18 mouse cellular contexts compared by ENCODE assay signal in the genomic region with DNA sequence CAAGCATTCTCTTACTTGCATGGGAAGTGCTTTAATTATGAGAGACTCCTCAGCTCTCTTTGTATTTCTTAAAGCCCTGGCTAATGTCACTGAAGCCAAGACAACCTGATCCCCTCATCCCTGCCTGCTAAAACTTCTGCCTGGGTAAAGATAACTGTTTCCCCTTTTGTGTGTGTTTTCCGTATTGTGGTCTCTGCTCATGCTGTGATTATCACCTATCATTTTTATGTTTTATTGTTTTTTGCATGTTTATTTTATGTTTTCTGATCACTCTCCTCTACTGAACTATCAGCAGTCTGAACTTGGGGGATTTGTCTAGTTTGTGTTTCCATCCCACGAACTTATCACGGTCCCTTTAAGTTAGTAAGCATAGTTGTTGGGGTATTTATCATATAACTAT.
DNase-seq lines count a peak whose midpoint lies in the region; ATAC-seq and TF ChIP-seq lines count a peak whose summit lies in the region.
"Had no signal": no experiment of that assay in that cellular context is flagged by ENCODE, and none has a peak within 500 bp of the region (broad histone marks: within the 10 kb centered on the region; RNA-seq: fewer than 3 reads in every experiment).

No protein-coding gene starts in this region.

- no peaks in the 10 kb centered on the region for H3K27me3 ChIP-seq in MEL (ENCODE audit: control insufficient read depth in 1 of 2, insufficient read depth in 2 of 2, low read length in 2 of 2)
- H3K27me3 ChIP-seq in midbrain, embryonic 16.5 days (ENCODE audit: control insufficient read depth, insufficient read depth, low read depth, low read length), result no peaks in the 10 kb centered on the region

- WGBS in midbrain, embryonic 16.5 days, result 97% methylated on average over 3 of the region's 3 CpGs

- H3K9ac ChIP-seq in MEL (ENCODE audit: control insufficient read depth, low read depth, low read length, poor library complexity, severe bottlenecking), result no peak overlapping the region
- H3K9ac ChIP-seq in midbrain, embryonic 16.5 days (ENCODE audit: low read depth, low read length), result no peak overlapping the region

- no peak for TF ChIP-seq POLR2A in MEL (IDR thresholded peaks at IDR 0.05; ENCODE audit: control insufficient read depth in 1 of 2, insufficient read depth in 1 of 2, low read depth in 1 of 2, low read length in 2 of 2, poor library complexity in 1 of 2)

- H3K79me2 ChIP-seq in MEL (ENCODE audit: control insufficient read depth, insufficient read depth, low read length, poor library complexity), result no peaks in the 10 kb centered on the region

- no peak for ATAC-seq in midbrain, embryonic 16.5 days
- ATAC-seq: activated CD4-positive, CD25-positive, alpha-beta regulatory T cell, adult 4 months; CD4-positive, CD25-positive, alpha-beta regulatory T cell, adult 4 months; Patski had no signal

- TF ChIP-seq EP300 in MEL (IDR thresholded peaks at IDR 0.05; ENCODE audit: low read depth in 1 of 2, low read length in 2 of 2), result peak; percentile 14 to 49; a peak in 2 of 4 replicates

- H3K36me3 ChIP-seq in MEL (ENCODE audit: control insufficient read depth in 1 of 2, insufficient read depth in 2 of 2, low read length in 2 of 2), result peaks cover 0 to 2% of the 10 kb centered on the region in 2 experiments; a peak in 1 of 4 replicates
- no peaks in the 10 kb centered on the region for H3K36me3 ChIP-seq in midbrain, embryonic 16.5 days (ENCODE audit: control insufficient read depth, insufficient read depth, low read length)
- H3K36me3 ChIP-seq: G1E had no signal

- TF ChIP-seq CTCF in MEL (IDR thresholded peaks at IDR 0.05 in 2 of 3, conservative IDR thresholded peaks at IDR 0.05 in 1 of 3; ENCODE audit: control insufficient read depth in 1 of 3, insufficient read depth in 1 of 3, low read depth in 2 of 3, low read length in 3 of 3, poor library complexity in 1 of 3, severe bottlenecking in 1 of 3), result no peak

- H3K9me3 ChIP-seq in MEL (replicated peaks; ENCODE audit: insufficient read depth, low read length), result no peaks in the 10 kb centered on the region
- no peaks in the 10 kb centered on the region for H3K9me3 ChIP-seq in midbrain, embryonic 16.5 days (replicated peaks; ENCODE audit: control insufficient read depth, low read length, poor library complexity, severe bottlenecking)
- H3K9me3 ChIP-seq: G1E had no signal

- TF ChIP-seq RAD21 in MEL (IDR thresholded peaks at IDR 0.05; ENCODE audit: low read depth, low read length), result no peak

- H3K4me3 ChIP-seq in MEL (ENCODE audit: control insufficient read depth in 1 of 2, insufficient read depth in 1 of 2, low read depth in 2 of 2, low read length in 2 of 2), result no peak overlapping the region
- H3K4me3 ChIP-seq in midbrain, embryonic 16.5 days (ENCODE audit: low read depth, low read length), result no peak overlapping the region

- peak; percentile 46 for DNase-seq in MEL (ENCODE audit: low read depth, low spot score)
- DNase-seq: adrenal gland, adult 2 months; adrenal gland, adult 8-10 months; adrenal gland, postnatal 10 days; adrenal gland, postnatal 14 days; adrenal gland, postnatal 25 days; adrenal gland, postnatal 36 days; B cell, adult 2 months; cerebellum, adult 11 months; cerebellum, adult 11-12 months; cerebellum, adult 18-20 months; cerebellum, adult 2 months; cerebellum, adult 8-10 months had no signal

- no peak overlapping the region for H3K27ac ChIP-seq in MEL (ENCODE audit: control insufficient read depth, low read depth, low read length)
- H3K27ac ChIP-seq in midbrain, embryonic 16.5 days (ENCODE audit: low read length), result no peak overlapping the region

- 0 out of 4 replicates have a peak, but pooled peaks cover 2 to 3% of the 10 kb centered on the region in 2 experiments for H3K4me1 ChIP-seq in MEL (ENCODE audit: control insufficient read depth in 1 of 2, insufficient read depth in 2 of 2, low read length in 2 of 2)
- peaks cover 2% of the 10 kb centered on the region; the same call in 1 of the 2 replicates for H3K4me1 ChIP-seq in midbrain, embryonic 16.5 days (ENCODE audit: control insufficient read depth, insufficient read depth, low read length)

- no peak overlapping the region for H3K4me2 ChIP-seq in midbrain, embryonic 16.5 days (ENCODE audit: low read length)

TF ChIP-seq in MEL, 35 proteins besides CTCF, POLR2A, EP300 and RAD21:
- TF ChIP-seq TAL1 (IDR thresholded peaks at IDR 0.05; ENCODE audit: low read length) (no peak), MYB (IDR thresholded peaks at IDR 0.05; ENCODE audit: low read depth, low read length) (no peak), E2F4 (IDR thresholded peaks at IDR 0.05; ENCODE audit: borderline replicate concordance, low read depth, low read length) (no peak), HCFC1 (IDR thresholded peaks at IDR 0.05; ENCODE audit: low read depth, low read length) (no peak), USF1 (IDR thresholded peaks at IDR 0.05; ENCODE audit: low read depth, low read length) (no peak), ELF1 (IDR thresholded peaks at IDR 0.05; ENCODE audit: low read depth, low read length) (no peak), ZNF384 (IDR thresholded peaks at IDR 0.05; ENCODE audit: low read depth, low read length) (no peak), TBP (IDR thresholded peaks at IDR 0.05; ENCODE audit: low read depth, low read length) (peak; percentile 93), JUND (IDR thresholded peaks at IDR 0.05; ENCODE audit: low read depth, low read length) (no peak), MAX (IDR thresholded peaks at IDR 0.05; ENCODE audit: low read length) (no peak), MYC (IDR thresholded peaks at IDR 0.05; ENCODE audit: low read depth, low read length) (no peak), NELFE (IDR thresholded peaks at IDR 0.05; ENCODE audit: low read depth, low read length) (no peak), SIN3A (IDR thresholded peaks at IDR 0.05; ENCODE audit: low read length) (no peak), SMC3 (IDR thresholded peaks at IDR 0.05; ENCODE audit: low read depth, low read length) (no peak), ZMIZ1 (IDR thresholded peaks at IDR 0.05; ENCODE audit: low read depth, low read length) (no peak), MAZ (IDR thresholded peaks at IDR 0.05; ENCODE audit: low read depth, low read length) (no peak), NRF1 (IDR thresholded peaks at IDR 0.05; ENCODE audit: insufficient read depth, low read depth, low read length, poor library complexity, severe bottlenecking) (no peak), RCOR1 (IDR thresholded peaks at IDR 0.05; ENCODE audit: low read depth, low read length) (peak; percentile 19; the same call in 1 of the 2 replicates), GABPA (IDR thresholded peaks at IDR 0.05; ENCODE audit: low read depth, low read length) (no peak), ETS1 (IDR thresholded peaks at IDR 0.05; ENCODE audit: low read depth, low read length) (no peak), KAT2A (conservative IDR thresholded peaks at IDR 0.05; ENCODE audit: low read depth, low read length) (no peak), POLR2AphosphoS2 (IDR thresholded peaks at IDR 0.05; ENCODE audit: low read length) (no peak), GATA1 (IDR thresholded peaks at IDR 0.05; ENCODE audit: low read depth, low read length) (0 out of 2 replicates have a peak, but pooled peaks have one; percentile 15), TCF12 (IDR thresholded peaks at IDR 0.05; ENCODE audit: low read depth, low read length) (no peak), ZKSCAN1 (IDR thresholded peaks at IDR 0.05; ENCODE audit: low read depth, low read length) (peak; percentile 71), CHD2 (IDR thresholded peaks at IDR 0.05; ENCODE audit: low read length) (no peak), MEF2A (IDR thresholded peaks at IDR 0.05; ENCODE audit: extremely low read depth, insufficient replicate concordance, low read depth, low read length, poor library complexity, severe bottlenecking) (no peak), ZC3H11A (IDR thresholded peaks at IDR 0.05; ENCODE audit: low read depth, low read length) (no peak), BHLHE40 (IDR thresholded peaks at IDR 0.05; ENCODE audit: borderline replicate concordance, low read depth, low read length) (no peak), MAFK (IDR thresholded peaks at IDR 0.05; ENCODE audit: borderline replicate concordance, low read depth, low read length) (no peak), MXI1 (IDR thresholded peaks at IDR 0.05; ENCODE audit: low read depth, low read length) (no peak), CHD1 (IDR thresholded peaks at IDR 0.05; ENCODE audit: low read depth, low read length) (no peak), USF2 (IDR thresholded peaks at IDR 0.05; ENCODE audit: borderline replicate concordance in 1 of 2, insufficient read depth in 1 of 2, low read depth in 1 of 2, low read length in 2 of 2) (no peak), UBTF (IDR thresholded peaks at IDR 0.05; ENCODE audit: borderline replicate concordance, insufficient read depth, low read depth, low read length) (no peak), POLR2AphosphoS5 (IDR thresholded peaks at IDR 0.05; ENCODE audit: borderline replicate concordance, low read depth, low read length) (no peak)
